Mouse (Mus musculus) testis, adult 2 months (tissue): ENCODE measurements around the gene Ttc19.

Experiments used
- CTCF ChIP-seq: fragments of 200-500 bp; IDR thresholded peaks from 2 replicates; pipeline ENCODE4 v1.5.1; 2012; ENCODE audit warnings: low read depth, mild to moderate bottlenecking, inconsistent platforms, low read length, moderate library complexity; ENCODE audit not compliant: control insufficient read depth, insufficient read depth, insufficient replicate concordance
- POLR2A ChIP-seq: fragments of 200-500 bp; IDR thresholded peaks from 2 replicates; pipeline ENCODE4 v1.6.1; 2012; ENCODE audit warnings: low read depth, mild to moderate bottlenecking, inconsistent platforms, low read length, moderate library complexity; ENCODE audit not compliant: control insufficient read depth

GRCm38 (mm10) chr11:62355216-62355615 is 73.9 kb downstream of the Ttc19 start:
- TF ChIP-seq CTCF = no peak
- TF ChIP-seq POLR2A = no peak
